Mouse (Mus musculus): ENCODE results near the gene Dhx58.

- TF ChIP-seq CTCF (IDR thresholded peaks at IDR 0.05; ENCODE audit: low read depth) (no peak), EP300 (optimal IDR thresholded peaks at IDR 0.05) (no peak)
Observed at GRCm38 (mm10) chr11:100710528-100710927, 6.5 kb upstream of the Dhx58 start.

Measured in stomach, postnatal 0 days (tissue).